Mouse (Mus musculus): Measurements from ENCODE around the gene Ccdc122.

The Ccdc122 gene

DNA sequence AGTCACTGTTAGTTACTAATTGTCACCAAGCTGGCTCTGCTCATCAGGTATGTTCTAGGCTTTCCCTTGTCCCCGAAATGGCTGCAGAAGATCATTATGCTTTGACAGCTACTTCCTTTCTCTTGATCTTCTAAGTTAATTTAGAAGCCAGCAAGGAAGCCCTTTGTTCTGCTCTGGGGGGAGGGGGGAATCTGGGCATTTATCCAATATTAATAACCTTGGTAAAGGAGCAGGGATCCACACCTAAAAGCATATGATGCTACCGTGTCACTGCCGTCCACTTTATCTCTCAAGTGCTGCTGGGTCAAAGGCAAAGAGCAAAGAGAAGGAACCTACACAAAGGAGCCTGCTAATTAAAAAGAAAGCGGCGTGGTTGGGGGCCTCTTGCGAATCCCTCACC lies 100.4 kb downstream of the Ccdc122 start:
- no peak for DNase-seq

- DNase-seq, result peak; percentile 46 to 60
Observed at GRCm38 (mm10) chr14:77141324-77142282, 105.0 kb downstream of the Ccdc122 start.

- DNase-seq, result no peak
Observed at GRCm38 (mm10) chr14:77145103-77145502, 108.5 kb downstream of the Ccdc122 start.

DNA sequence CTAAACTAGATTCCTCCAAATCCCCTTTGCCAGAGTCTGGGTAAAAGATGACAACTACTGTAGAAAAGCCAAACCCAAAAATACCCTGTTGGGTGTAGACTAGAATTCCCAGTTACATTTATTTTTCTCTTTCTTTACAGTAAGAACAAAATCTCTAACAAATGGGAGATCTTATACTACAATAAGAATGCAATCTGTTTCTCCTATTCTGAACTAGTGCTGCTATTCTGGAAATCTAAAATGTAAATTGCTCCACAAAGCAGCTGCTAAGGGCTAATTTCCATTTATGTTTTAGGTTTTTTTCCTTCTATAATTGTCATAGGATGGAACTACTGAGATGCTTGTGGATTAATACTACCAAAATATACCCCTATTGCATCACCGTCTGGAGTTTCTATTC lies 111.1 kb downstream of the Ccdc122 start:
- no peak for DNase-seq

DNA sequence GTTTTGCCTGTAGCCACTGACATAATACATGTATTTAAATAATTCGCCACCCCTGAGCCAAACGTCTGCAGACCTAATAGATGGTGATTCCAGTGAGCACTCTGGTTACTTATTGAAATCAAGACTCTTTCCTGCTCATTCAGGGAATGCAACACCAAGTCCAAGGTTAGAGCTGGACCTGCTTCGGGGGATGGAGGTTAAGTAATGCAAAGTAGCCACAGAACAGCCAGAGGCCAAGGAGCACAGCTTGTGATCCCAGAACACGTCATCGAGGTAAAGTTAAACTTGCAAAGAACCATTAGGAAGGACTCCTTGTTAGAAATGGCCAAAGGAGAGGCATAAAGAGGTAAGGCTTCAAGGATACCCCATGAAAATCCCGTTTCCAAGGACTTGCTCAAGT lies 114.0 kb downstream of the Ccdc122 start:
- no peak for DNase-seq

GRCm38 (mm10) chr14:77151431-77151830 lies 114.9 kb downstream of the Ccdc122 start:
- no peak for DNase-seq

DNA sequence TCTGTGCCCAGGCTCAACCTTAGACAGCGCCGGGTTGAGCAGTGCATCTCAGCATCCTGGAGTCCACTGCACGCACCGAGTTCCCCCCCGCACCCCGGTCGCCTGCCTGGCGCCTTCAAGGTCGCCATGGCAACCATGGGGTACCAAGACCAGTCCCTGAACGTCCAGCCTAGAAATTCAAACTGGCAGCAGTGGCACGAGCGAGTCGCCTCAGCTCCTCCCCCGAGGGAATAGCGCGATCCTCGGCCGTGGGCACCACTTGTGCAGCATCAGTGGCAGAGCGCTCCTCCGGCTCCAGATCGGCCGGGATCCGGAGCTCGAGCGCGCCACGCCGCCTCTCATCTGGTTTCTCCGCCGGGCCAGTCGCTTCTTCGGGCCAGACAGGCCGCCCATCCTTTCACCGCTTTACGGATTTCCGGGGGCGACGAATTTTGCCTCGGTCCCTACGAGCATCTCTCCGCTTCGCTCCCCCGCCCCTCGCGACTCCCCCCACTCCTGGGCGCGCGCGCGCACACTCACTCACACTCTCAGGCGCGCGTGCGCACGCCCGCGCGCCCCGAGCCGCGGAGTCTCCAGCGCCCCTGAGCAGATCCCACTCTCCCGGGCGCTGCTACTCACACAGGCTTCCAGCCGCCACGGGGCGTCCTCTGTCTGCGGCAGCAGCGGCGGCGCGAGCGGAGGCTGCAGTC lies 119.8 kb downstream of the Ccdc122 start, which contains the start of gene Enox1:
Gene Enox1, plus strand, starts transcription at position 542 of the 689 bp plus-strand sequence.
- peak; percentile 7 to 24 for DNase-seq

- DNase-seq, result peak; percentile 2 to 10
Observed at GRCm38 (mm10) chr14:77156911-77157504, 120.4 kb downstream of the Ccdc122 start.

GRCm38 (mm10) chr14:77157505-77157911 lies 120.9 kb downstream of the Ccdc122 start:
- DNase-seq, result peak; percentile 2 to 17

DNA sequence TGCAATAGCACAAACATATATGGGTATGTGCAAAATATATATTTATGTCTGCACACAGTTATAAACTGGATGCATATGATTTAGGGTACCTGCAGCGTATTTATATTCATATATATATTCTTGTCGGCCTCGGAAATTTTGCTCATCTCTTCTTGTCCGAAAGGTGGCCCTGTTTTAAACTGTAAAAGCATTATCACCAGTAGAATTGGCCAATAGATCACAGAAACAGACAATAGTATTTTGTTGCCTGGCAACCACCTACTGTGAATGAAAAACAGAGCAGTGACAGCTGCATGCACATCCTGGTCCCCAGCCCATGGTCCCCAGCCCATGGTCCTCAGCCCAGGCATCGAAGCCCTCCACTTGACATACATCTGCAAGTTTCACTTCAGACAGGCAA lies 122.8 kb downstream of the Ccdc122 start:
- DNase-seq, result no peak
